Mouse (Mus musculus) small intestine, adult 2 months (tissue): ENCODE measurements at regions not wholly inside any gene's neighbourhood (a gene's known extent, or its start where the extent isn't known, plus 50 kb on each side); places are given as distances from the start of the nearest gene placed in this dataset.

Experiments used
- H3K27ac ChIP-seq: fragments of 200-500 bp; 2 replicates; pipeline ENCODE4 v1.5.1; 2012; ENCODE audit warnings: low read depth, low read length, control low read depth, inconsistent platforms; ENCODE audit not compliant: insufficient read depth
- H3K27me3 ChIP-seq: fragments of 200-500 bp; 2 replicates; pipeline ENCODE4 v1.6.1; 2012; ENCODE audit warnings: mild to moderate bottlenecking, moderate library complexity, low read length, inconsistent platforms; ENCODE audit not compliant: control insufficient read depth, insufficient read depth
- H3K36me3 ChIP-seq: fragments of 200-500 bp; 2 replicates; pipeline ENCODE4 v1.6.1; 2012; ENCODE audit warnings: mild to moderate bottlenecking, low read length, control low read depth, inconsistent platforms; ENCODE audit not compliant: control insufficient read depth, insufficient read depth
- H3K4me1 ChIP-seq: fragments of 200-500 bp; 2 replicates; pipeline ENCODE4 v1.6.1; 2012; ENCODE audit warnings: low read length, inconsistent platforms, mixed read lengths; ENCODE audit not compliant: control insufficient read depth, insufficient read depth, insufficient read length
- H3K4me3 ChIP-seq: fragments of 200-500 bp; 2 replicates; pipeline ENCODE4 v1.5.1; 2012; ENCODE audit warnings: low read depth, mild to moderate bottlenecking, control low read depth, inconsistent platforms, low read length, moderate library complexity
- CTCF ChIP-seq: fragments of 200-500 bp; IDR thresholded peaks from 2 replicates; pipeline ENCODE4 v1.5.1; 2012; ENCODE audit warnings: low read depth, mild to moderate bottlenecking, control low read depth, inconsistent platforms, low read length, moderate library complexity, mixed read lengths; ENCODE audit not compliant: insufficient replicate concordance, insufficient read length; ENCODE audit errors: extremely low read depth
- POLR2A ChIP-seq: fragments of 200-500 bp; IDR thresholded peaks from 2 replicates; pipeline ENCODE4 v1.6.1; 2012; ENCODE audit warnings: low read depth, mild to moderate bottlenecking, control low read depth, inconsistent platforms, low read length, moderate library complexity
- WGBS: fragments of 180-500 bp; shearing (Covaris S2); methylation state at CpG from one replicate; pipeline ENCODE4 v1.1.7; 2018; 5-methylcytosine and 5-hydroxymethylcytosine counted together

DNA sequence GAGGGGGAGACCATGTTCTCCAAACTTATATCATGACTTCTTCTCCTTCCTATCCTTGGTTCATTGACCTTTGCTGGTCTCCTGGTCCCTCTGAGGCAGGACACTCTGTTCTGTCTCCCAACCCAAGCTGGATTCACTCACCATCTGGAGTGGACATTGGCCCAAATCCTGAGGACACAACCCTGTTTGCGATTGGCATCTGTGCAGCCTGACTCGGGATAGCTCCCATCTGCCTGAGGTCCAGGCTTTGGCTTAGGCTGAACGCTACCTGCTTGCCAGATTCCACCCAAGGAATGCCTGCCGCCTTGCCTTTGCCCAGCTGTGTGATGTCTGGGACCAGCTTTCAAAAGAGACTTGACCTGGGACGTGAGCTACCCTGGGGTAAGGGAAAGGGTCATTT lies 161.2 kb upstream of the Ubl3 start:
- no peak for TF ChIP-seq CTCF
- no peak for TF ChIP-seq POLR2A
- Histone ChIP-seq H3K27me3 (no peaks in the 10 kb centered on the region), H3K4me1 (peaks cover 4% of the 10 kb centered on the region), H3K36me3 (no peaks in the 10 kb centered on the region), H3K27ac (no peak overlapping the region), H3K4me3 (no peak overlapping the region)
- WGBS = 88% methylated on average over 5 of the region's 5 CpGs

DNA sequence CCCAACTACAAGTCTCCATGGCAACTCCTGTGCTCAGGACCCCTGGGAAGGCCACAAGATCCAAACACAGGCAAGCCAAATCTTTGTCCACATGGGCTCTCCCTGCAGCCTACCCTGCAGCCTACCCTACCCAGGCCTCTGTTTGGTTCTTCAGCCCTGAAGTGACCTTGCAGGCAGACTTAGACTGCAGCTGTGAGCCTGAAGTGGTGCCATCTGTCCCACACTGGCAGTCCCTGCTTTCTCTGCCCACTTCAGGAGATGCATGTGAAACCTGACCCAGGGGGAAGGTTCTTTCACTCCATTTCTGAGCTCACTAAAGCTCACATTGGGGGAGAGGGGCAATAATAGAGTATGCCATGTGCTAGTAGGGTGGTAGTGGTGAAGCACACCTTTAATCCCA lies 160.4 kb upstream of the Ubl3 start:
- peaks cover 4% of the 10 kb centered on the region for H3K4me1 ChIP-seq
- no peaks in the 10 kb centered on the region for H3K27me3 ChIP-seq
- TF ChIP-seq CTCF = no peak
- no peak for TF ChIP-seq POLR2A
- no peak overlapping the region for H3K27ac ChIP-seq
- H3K36me3 ChIP-seq = no peaks in the 10 kb centered on the region
- no peak overlapping the region for H3K4me3 ChIP-seq

DNA sequence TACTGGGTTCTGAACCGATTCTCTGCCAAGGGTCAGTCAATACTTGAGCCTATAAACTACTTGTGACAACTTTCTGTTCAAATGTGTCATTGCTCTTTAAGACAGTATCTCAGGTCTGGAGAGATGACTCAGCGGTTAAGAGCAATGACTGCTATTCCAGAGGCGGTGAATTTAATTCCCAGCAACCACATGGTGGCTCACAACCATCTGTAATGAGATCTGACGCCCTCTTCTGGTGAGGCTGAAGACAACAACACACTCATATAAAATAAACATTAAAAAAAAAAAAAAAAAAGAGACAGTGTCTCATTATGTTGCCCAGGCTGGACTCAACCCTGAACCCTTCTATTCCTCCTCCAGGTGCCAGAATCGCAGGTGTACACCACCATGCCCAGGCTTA lies 159.0 kb upstream of the Ubl3 start:
- TF ChIP-seq CTCF = no peak
- no peak for TF ChIP-seq POLR2A
- Histone ChIP-seq H3K4me1 (peaks cover 4% of the 10 kb centered on the region), H3K36me3 (no peaks in the 10 kb centered on the region), H3K27me3 (no peaks in the 10 kb centered on the region), H3K27ac (no peak overlapping the region), H3K4me3 (no peak overlapping the region)
- WGBS = 78% methylated on average over 5 of the region's 5 CpGs

DNA sequence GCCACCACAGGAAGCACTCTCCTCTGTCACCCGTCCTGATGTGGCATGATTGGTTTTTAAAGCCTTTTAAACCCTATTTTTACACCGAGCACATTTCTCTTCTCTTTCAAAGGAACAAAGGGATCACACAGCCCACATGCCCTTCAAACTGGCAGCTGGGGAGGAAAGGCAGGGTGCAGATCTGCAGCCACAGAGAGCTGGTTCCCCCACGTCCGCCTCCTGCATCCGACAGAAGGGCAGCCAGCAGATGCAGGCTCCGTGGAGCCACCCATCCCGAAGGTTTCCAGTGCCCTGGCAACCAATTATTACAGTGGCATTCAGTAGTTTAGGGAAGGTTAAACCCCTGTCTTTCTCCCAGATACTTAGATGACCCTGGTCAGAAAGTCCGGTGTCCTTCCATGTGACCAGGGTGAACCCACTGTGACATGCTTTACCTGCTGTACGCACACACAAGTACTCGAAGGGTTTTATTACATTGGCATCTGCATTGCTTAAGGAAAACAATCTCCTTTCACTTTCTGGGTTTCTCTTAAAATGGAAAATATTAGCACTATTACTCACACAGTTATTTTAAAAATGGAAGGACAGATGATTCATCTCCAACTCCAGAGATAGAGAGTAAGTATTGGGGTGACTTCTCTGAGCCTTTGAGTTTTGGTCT lies 156.7 kb upstream of the Ubl3 start:
- Histone ChIP-seq H3K4me3 (no peak overlapping the region), H3K36me3 (no peaks in the 10 kb centered on the region), H3K4me1 (peaks cover 4% of the 10 kb centered on the region), H3K27ac (no peak overlapping the region), H3K27me3 (no peaks in the 10 kb centered on the region)
- WGBS = 34% methylated on average over 10 of the region's 10 CpGs
- TF ChIP-seq CTCF (no peak), POLR2A (no peak)

DNA sequence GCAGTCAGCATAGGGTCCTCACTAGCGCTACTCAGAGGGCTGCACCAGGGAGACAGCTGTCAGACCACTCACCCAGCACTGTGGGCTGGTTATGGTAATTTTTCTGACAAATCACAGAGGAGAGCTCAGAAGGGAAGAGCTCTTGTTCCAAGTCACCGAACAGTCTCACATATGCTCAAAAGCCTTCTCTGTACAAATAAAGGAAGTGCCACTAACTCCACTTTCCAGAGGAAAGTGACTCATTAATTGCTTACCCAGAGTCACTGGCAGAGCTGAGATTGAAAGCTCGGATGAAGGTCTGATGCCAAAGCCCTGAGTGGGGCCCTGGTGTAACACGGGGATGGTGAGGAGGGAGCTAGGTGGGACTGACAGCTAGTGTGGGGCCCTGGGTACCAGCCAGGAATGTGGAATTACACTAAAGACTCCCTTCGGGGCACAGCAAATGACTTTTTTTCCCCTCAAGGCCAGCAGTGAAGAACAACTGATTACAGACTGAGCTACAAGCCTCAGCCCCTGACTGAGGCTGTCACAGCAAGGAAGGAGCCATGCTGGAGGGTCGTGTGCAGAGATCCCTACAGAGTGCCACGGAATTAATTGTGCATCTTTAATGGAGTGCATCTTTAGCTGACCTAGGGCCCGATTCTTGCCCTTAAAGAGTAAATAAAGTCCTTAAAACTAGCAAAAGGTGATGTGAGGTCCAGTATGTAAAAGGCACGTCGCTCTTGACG lies 155.6 kb upstream of the Ubl3 start:
- Histone ChIP-seq H3K4me3 (no peak overlapping the region), H3K36me3 (no peaks in the 10 kb centered on the region), H3K4me1 (peaks cover 4% of the 10 kb centered on the region), H3K27ac (no peak overlapping the region), H3K27me3 (no peaks in the 10 kb centered on the region)
- WGBS = 46% methylated on average over 11 of the region's 11 CpGs
- TF ChIP-seq POLR2A (no peak), CTCF (no peak)

DNA sequence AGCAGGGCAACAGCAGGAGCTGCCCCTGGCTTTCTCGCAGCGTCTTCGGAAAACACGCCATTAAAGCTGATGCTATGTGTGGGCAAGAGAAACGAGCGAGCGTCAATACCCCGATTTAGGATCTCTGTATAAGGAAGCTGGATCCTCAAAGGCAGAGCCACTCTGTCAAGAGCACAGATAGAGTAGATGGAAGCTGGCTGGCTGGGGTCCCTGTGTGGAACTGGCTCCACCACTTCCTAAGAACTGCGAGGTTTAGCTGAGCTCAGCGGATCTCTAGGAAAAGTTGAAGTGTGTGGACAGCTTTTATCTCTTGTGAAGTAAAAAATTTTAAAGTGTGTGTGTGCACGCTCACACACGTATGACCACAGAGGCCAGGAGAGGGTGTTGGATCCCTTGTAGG lies 154.7 kb upstream of the Ubl3 start:
- Histone ChIP-seq H3K27ac (no peak overlapping the region), H3K27me3 (no peaks in the 10 kb centered on the region), H3K4me3 (no peak overlapping the region), H3K4me1 (peaks cover 4% of the 10 kb centered on the region), H3K36me3 (no peaks in the 10 kb centered on the region)
- TF ChIP-seq POLR2A (no peak), CTCF (no peak)
- WGBS = 88% methylated on average over 12 of the region's 12 CpGs

DNA sequence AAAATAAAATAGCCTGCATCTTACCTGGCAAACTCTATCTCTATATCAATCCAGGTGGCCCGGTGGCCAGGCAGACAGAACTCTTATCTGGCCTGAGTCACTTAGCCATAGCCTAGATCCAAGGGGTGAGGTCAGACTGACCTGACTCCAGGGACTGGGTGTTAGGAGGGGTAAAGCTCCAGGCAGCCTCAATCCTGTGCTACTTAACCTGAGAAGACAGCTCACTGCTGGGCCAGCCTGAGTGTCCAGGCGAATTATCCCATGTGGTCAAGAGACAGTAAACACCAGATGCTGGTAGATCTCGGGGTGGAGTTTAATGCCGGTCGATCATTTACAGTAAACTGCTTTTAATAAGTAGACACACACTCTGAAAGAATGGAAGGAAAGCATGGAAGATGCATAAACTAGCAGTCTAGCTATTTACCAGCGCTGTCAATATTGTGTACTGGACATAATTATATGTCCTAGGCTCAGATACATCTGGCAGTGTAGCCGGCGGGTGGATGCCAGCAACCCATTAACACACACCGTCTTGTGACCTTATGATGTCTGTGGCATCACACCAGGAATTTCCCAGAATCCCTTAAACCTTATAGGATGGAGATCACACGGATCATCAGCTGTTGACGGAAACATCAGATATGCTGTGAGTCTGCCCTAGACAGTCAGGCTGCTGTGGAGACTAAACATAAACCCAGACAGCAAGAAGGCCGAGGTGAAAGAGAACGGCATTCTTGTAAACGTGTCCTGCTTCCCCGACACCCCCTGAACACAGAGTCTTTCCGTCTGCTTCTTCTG lies 153.9 kb upstream of the Ubl3 start:
- Histone ChIP-seq H3K27me3 (no peaks in the 10 kb centered on the region), H3K4me1 (peaks cover 9% of the 10 kb centered on the region), H3K4me3 (no peak overlapping the region), H3K27ac (no peak overlapping the region), H3K36me3 (no peaks in the 10 kb centered on the region)
- TF ChIP-seq POLR2A (no peak), CTCF (no peak)
- 80% methylated on average over 16 of the region's 16 CpGs for WGBS
